Mouse (Mus musculus) gastrocnemius, postnatal 10 days (tissue): ENCODE measurements around the gene Katna1. TPM values are rescaled to one million over a fixed set of nuclear protein-coding genes. Genes with fewer than 3 reads are reported as not detected.
"Not testable (repeated sequence)": the region's sequence is repeated elsewhere in the genome, so short reads cannot be mapped to it uniquely, and the experiment has no call there.

ENCODE experiments used
- DNase-seq: peaks from one replicate; pipeline ENCODE4 v3.0.0; 2021; ENCODE audit warnings: mixed read lengths
- long read RNA-seq, 2 experiments: library from polyadenylated mRNA; stranded (forward); transcript quantifications; one replicate each; pipeline ENCODE4 v2.0.0; 2021
- total RNA-seq, 2 experiments: library from RNA; stranded (reverse); gene quantifications; 2 replicates each; pipeline ENCODE4 v1.2.3; 2021

Gene Katna1
- total RNA-seq = 10 to 100 TPM; 12.8 to 15.1 TPM
- long read RNA-seq, experiment 1, transcript Katna1-201 (11 exons, 1,774 nt) = major isoform, 11 of 18 reads
- long read RNA-seq, experiment 1, partial matches to known transcripts = 2 of 18 reads
- long read RNA-seq, experiment 1, other reads (novel, unspliced or antisense) = 5 of 18 reads
- long read RNA-seq, experiment 2, transcript Katna1-201 (11 exons, 1,774 nt) = major isoform, 11 of 16 reads
- long read RNA-seq, experiment 2, partial matches to known transcripts = 1 of 16 reads
- long read RNA-seq, experiment 2, other reads (novel, unspliced or antisense) = 4 of 16 reads

DNA sequence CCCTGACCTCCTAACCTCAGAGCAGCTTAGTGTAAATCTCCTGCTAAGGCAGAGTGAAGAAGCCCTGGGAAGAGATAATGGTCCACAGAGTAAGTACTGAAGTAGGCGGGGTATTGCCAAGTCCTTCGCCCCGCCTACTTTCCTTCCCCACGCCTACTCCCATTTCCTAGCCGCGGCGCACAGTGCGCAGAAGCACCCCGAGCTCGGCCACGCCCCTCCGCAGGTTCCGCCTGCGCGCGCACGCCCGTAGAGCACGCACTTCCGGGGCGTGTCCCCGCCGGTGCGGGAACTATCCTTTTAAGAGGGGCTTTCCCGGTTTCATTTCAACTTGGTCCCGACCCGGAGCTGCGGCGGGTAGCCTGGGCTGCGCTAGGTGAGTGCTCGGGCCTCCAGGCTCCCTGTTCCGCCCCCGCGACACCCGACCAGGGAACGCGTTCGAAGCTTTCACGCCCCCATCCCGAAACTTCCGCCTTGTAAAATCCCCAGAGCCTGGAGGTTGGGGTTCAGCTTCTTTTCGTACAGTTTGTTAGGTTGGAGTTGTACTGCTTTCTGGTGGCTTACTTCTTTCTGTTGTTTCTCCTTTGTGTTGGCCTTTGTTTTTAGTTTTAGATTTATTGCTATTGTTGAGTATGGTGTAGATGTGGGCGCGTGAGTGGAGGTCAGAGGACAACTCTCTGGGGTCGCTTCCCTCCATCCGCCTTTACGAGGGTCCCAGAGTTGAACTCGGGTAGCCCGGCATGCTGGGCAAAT is at the start of gene Katna1:
Katna1 (plus strand) TSS at position 250 of the 750 bp plus-strand sequence.
- peak; percentile 95 for DNase-seq

DNA sequence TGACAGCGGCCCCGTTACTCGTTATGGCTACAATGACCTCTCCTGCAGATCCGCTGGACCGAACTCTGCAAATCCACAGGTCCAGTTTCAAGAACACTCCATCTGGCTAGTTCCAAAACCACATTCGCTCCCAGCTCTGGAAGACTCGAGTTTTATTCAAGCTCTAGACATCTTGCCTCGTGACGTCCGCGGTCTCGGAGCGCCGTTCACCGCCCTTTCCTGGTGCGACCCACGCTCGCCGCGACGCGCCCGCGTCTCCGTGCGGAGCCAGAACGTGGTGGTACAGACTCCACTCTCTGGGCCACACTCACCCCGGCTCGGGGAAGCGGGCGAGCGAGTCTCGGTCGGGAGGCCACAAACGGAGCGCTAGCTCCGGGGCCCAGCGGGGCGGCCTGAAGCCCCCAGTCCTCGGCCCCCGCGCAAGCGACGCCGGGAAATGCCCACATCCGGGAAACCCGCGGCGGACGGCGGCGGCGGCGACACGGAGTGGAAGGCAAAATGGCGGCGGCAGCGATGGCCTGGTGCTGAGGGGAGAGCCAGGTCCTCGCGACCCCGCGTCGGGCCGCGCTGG is 45.0 kb upstream of the Katna1 start, which contains the start of the genes Pcmt1 and Lats1:
Pcmt1 (minus strand) TSS at position 406 of the 571 bp plus-strand sequence.
Lats1 (plus strand) TSS at position 484 of the 571 bp plus-strand sequence.
- DNase-seq = peak; percentile 91

DNA sequence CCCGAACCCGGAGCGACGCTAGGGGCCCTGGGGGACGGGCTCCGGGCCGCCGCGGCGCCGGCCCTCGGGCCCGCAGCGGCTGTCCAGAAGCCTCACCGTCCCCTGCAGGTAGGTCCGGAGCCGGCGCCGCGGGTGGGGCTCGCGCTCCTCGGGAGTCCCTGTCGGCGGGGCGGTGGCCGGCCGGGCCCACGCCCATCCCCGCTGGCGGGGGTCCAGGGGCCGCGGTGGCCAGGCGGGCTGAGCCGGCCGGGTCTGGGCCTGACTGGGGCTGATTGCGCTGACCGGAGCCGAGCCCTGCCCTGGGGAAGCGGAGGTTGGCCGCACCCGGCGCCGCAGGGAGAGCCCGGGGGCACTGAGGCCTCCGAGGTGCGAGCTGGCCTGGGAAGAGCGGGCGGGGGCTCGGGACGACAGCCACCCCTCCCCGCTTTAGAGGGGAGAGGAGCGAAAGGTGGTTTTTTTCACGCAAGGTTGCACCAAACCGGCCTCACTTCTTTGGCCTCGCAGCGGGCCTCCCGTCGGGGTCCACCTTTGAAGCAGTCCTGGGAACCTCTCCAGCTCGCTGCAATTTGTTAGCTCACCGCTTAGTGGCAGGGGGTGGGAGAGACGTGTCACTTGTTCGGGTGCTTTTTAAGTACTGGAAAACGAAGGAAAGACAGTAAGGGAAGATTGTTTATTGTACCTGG is 44.3 kb upstream of the Katna1 start:
- DNase-seq = peak; percentile 88

DNA sequence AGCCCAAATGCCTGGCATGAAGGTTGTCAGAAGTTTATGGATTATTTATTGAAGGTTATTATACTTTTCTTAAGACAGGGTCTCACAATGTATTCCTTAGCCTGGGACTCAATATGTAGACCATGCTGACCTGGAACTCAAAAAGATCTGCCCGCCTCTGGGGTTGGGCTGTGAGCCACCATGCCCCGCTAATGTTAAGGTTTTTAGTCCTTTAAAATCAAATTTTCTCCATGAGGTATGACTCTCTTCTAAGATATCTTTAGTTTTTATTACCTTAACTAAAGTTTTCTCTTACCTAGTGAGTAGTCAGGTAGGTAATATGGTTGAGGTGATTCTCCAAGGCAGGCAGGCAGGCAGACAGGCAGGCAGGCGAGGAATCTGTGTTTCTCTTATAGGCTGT is 43.6 kb upstream of the Katna1 start:
- no peak for DNase-seq

DNA sequence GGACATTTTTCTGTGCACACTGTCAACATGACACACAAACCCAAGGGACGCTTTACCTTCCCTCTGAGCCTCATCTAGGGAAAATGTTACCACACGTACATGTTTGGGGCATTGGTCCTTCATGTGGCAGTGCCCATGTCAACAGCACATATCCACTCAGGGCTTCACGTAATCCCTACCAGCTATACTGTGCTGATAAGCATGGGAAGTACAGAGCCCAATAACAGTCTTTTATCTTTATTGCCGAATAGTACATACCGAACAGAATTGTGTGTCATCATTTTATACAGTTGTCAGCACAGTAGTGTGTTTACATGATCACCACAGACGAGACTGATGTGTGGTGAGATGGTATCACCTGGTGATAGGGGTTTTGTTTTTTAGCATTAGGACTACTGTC is 38.9 kb upstream of the Katna1 start:
- no peak for DNase-seq

DNA sequence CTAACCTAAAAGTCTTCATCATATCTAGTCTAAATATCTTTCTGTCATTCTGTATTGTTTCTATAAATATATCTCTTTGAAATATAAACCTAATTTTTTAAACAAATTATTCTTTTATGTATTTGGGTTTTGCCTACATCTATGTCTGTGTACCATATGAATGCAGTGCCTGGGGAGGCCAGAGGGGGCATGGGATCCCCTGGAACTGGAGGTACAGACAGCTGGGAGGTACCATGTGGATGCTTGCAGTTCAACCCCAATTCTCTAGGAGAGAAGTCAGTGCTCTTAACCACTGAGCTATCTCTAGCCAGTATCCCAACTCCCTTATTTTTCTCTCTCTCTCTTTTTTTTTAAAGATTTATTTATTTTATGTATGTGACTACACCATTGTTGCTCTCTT is 30.5 kb upstream of the Katna1 start:
- no peak for DNase-seq

DNA sequence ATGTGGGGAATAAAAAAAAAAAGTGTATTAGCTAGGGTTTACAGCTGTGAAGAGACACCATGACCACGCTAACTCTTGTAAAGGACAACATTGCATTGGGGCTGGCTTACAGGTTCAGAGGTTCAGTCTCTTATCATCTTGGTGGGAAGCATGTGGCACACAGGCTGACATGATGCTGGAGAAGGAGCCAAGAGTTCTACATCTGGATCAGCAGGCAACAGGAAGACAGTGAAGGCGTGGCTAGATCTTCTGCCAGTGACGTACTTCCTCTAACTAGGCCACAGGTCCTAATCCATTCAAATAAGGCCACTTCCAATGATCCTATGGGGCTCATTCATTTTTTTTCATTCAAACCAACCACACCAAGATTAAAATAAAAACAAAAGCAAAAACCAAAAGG is 25.7 kb upstream of the Katna1 start:
- no peak for DNase-seq

DNA sequence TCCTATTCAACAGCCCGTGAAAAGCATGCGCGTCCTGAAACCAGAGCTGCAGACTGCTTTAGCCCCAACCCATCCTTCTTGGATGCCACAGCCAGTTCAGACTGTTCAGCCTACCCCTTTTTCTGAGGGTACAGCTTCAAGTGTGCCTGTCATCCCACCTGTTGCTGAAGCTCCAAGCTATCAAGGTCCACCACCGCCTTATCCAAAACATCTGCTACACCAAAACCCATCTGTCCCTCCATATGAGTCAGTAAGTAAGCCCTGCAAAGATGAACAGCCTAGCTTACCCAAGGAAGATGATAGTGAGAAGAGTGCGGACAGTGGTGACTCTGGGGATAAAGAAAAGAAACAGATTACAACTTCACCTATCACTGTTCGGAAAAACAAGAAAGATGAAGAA is 23.2 kb upstream of the Katna1 start:
- DNase-seq = no peak

DNA sequence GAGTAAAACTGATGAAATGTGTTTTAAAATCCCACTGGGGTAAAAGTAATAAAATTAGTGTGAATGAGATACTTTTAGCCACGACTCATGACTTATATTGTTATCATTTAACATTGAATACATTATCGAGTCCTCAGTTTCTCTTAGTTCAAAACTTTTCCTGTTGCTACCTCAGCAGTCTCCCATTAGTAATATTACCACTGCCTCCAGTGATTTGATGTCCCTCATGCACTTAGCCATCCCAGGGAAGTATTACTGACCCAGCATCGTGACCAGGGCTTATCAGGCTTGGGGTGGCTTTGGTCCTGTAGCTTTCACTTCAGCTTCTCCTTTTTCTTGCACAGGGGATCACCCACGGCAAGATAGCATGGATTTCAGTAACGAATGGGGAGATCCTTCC is 15.7 kb upstream of the Katna1 start:
- DNase-seq = no peak

DNA sequence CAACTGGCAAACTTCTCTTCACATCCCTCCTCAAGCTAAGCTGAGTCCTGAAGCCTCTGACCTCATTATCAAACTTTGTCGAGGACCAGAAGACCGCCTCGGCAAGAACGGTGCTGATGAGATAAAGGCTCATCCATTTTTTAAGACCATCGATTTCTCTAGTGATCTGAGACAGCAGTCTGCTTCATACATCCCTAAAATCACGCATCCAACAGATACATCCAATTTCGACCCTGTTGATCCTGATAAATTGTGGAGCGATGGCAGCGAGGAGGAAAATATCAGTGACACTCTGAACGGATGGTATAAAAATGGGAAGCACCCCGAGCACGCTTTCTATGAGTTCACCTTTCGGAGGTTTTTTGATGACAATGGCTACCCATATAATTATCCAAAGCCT is 13.3 kb upstream of the Katna1 start:
- no peak for DNase-seq

DNA sequence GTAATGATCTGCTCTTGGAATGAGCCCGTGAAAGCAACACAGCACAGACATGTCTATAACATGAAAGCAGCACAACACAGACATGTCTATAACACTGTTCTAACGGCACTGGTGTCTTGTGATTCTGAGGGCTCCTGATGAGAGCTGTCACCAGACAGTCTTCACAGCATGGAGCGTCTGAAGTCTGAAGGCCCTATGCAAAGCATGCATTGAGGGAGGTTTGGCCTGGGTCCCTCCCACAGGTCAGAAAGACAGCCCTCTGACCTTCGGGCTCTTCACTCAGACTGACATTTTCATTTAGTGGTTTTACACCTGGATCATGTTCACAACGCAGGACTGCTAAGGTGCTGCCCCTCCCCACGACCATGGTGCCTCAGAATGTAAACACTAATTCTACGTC is 10.7 kb upstream of the Katna1 start:
- no peak for DNase-seq

DNA sequence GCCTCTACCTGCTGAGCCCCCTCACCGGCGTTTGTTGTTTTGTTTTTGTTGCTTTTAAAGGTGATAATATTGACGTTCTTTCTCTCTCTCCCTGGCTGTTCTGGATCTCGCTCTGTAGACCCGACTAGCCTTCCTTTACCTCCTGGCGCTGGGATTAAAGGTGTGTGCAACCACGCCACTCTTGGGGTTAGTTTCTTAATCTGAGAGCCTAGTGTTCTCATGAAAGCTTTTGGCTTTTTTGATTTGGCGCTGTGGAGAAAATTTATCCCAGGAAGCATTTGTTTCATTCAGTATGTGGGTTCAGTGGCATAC is 657 bp downstream of the Katna1 start:
- no peak for DNase-seq

DNA sequence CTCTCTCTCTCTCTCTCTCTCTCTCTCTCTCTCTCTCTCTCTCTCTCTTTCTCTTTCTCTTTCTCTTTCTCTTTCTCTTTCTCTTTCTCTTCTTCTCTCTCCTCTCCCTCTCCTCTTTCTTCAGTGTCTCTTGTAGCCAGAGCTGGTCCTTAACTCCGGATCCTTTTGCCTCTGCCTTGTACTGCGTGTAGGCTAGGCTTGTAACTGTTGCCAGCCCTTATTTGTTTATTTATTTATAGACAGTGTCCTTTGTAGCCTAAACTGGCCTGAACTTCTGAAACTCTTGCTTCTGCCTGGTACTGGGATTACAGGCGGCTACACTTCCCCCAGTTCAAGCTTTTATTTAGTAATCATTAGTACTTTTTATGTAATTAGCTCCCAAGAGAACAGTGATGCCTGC is 1.2 kb downstream of the Katna1 start:
- DNase-seq = no peak

DNA sequence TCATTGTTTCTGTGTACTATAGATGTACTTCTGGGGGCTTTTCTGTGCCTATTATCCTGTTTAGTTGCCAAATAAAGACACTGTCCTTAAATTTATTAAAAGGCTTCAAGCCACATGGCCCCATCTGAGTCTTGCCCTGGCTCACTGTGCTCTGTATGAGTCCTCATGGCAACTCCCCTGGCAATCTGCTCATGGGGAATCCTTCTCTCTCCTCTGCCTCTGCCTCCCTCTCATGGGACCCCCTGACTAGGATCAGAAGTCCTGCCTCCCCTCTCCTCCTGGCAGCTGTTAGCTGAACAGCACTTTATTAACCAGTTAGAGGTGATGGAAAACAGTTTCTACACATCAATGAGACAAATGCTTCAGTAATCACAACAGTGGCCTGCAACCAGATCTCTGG is 5.8 kb downstream of the Katna1 start:
- no peak for DNase-seq

DNA sequence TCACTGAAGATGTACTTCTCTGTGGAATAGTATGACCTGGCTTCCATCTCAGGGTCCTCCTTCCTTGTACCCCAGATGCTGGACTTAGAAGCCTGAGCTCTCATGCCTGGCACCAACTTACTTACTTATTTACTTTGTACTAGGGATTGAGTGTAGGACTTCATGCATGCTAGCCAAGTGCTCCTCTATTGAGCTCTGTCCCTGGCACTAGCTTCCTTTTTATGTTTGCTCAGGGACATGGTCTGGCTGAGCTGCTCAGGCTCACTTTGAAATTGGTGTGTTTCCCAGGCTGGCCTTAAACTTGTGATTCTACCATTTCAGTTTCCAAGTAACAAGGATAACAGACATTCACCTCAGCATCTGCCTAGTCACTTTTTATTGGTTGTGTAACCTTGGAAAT is 11.3 kb downstream of the Katna1 start:
- DNase-seq = no peak

DNA sequence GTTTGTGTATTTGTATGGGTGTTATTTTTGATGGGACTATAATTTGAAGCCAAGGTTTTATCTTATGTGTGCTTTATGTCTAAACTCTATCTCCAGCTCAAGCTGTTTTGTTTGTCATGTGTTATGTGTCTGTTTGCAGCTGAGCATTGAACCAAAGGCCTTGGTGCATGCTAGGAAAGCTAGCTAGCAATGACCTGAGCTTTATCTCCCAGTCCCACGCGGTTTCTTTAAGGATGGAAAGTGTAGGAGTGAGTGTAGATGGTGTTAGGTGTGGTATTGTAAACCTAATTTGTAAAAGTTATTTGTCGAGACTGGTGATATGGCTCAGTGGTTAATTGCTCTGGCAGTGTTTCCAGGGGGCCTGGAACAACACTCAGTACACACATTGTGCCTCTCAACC is 12.1 kb downstream of the Katna1 start:
- DNase-seq = no peak

DNA sequence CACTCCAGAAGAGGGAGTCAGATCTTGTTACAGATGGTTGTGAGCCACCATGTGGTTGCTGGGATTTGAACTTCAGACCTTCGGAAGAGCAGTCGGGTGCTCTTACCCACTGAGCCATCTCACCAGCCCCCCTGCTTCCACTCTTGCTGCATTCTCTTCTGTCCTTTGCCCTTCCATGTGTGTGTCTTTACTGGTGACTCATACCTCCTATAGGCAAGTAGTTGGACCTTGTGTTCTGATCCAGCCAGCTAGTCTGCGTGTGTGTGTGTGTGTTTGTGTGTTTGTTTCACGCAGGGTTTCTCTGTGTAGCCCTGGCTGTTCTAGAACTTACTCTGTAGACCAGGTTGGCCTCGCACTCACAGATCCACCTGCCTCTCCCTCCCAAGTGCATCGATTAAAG is 19.7 kb downstream of the Katna1 start:
- not testable (repeated sequence) for DNase-seq

DNA sequence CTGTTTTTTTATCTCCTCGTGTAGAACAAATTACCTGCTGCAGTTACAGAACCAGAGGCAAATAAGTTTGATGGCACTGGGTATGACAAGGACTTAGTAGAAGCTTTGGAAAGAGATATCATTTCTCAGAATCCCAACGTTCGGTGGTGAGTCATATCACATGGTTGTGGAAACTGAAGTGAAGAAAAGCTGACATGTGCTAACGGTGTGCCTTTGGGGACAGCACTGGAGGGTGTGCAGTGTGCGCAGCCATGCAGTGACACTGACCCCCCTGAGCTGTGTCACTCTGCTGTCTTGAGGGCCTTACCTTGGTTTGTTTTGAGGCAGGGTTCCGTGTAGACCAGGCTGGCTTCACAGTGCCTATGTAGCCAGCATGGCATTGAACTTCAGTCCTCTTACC is 23.0 kb downstream of the Katna1 start:
- no peak for DNase-seq

DNA sequence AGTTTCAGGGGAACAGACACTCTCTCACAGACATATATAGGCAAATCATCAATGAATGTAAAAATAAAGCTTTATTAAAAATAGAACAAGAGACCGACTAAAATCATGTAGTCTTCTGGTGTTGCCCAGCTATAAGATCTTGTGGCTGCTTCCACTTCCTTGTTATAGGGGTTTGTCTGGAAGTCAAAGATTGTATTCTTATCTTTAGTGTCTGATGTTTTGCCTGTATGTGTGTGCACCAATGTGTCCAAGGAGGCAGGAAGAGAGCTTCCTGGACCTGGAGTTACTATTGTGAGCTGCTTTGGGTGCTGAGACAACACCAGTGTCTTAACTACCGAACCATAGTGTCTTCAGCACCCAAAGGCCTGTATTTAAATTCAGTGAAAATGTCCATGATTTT is 31.7 kb downstream of the Katna1 start:
- DNase-seq = no peak

DNA sequence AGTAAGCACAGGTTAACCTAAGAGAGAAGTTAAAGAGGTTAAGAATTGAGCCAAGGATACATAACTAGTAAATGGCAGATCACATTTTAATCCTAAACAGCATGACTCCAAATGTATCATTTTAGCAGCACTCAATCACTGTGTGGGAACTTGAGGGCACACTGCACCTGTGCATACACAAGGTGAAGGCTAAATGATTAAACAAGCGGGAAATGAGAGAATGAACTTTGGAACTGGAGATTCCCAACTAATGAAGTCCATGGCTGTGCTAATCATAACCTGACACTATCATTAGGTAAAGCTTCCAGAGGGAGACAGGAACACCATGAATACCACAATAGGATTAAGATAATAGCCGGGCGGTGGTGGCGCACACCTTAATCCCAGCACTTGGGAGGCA is 46.5 kb downstream of the Katna1 start:
- DNase-seq = no peak

DNA sequence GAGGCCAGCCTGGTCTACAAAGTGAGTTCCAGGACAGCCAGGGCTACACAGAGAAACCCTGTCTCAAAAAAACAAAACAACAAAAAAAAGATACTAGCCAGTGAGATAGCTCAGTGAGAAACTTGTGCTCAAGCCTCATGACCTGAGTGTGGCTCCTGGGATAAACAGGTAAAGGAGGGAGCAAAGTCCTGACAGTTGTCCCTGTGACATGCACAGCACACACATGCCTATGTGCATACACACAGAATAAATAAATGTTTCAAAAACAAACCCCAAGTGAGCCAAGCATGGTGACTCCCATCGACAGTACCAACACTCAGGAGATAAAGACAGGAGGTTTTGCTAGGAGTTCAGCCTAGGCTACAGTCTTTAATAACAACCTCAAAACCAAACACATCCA is 47.0 kb downstream of the Katna1 start:
- DNase-seq = no peak

DNA sequence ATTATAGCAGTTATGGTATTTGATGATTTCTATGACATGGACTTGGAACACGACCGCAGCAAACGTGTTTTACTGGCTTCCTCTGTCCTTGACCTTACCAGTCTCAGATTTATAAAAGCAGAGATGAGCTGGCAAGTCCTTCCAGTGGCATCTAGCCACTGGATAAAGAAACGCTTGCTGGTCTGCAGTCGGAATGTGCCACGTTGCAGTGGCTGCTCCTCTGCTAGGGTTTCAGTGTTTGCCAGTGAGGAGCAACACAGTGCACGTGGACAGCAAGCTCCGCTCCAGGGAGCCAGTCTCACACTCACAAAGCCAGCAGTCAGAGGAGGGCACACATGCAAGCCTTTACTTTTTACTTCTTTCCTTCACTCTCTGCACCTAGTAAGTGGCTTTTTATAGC is 49.6 kb downstream of the Katna1 start:
- peak; percentile 32 for DNase-seq

DNA sequence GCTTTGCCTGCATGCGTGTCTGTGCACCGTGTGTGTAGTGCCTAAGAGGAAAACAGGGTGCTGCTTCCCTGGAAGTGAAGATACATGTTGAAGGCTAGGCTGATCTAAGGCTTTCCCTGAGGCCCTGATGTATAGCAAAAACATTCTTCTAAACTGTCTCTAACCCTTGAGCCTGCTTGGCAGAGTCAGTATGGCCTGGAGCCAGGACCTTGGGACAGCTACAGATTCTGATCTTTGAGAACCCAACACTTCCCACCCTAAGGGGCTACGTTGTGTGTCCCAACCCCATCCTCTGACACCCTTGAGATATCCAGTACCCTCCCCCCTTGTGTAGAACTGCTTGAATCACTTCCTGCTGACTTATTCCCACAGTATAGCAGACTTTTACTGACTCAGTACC is 52.6 kb downstream of the Katna1 start:
- no peak for DNase-seq
